Mouse (Mus musculus) cerebellum, adult 18-20 months (tissue): ENCODE results near the gene Serpina5.

Experiments used
- DNase-seq, 2 experiments: peaks; one replicate each; pipeline ENCODE4 v3.0.0; 2021

The Serpina5 gene

GRCm38 (mm10) chr12:104131041-104131440 is 30.1 kb downstream of the Serpina5 start:
- DNase-seq: no peak

DNA sequence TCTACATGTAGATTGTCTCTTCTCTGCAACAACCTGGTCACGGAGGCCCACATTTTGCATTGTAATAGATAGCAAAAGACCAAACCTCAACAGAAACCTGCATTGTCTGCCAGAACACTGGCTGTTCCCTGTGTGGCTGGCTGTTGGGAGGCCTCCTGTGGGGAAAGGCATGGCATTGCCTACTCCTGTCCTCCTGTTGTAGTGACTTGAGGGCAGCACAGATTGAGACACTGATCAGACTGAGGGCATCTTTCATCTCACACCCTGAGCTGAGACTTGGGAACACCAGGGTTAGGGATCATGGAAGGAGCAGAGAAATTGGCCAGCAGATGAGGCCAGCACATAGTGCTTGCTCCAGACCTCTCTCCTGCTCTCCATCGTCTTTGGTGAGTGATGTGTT is 37.3 kb downstream of the Serpina5 start:
- no peak for DNase-seq

DNA sequence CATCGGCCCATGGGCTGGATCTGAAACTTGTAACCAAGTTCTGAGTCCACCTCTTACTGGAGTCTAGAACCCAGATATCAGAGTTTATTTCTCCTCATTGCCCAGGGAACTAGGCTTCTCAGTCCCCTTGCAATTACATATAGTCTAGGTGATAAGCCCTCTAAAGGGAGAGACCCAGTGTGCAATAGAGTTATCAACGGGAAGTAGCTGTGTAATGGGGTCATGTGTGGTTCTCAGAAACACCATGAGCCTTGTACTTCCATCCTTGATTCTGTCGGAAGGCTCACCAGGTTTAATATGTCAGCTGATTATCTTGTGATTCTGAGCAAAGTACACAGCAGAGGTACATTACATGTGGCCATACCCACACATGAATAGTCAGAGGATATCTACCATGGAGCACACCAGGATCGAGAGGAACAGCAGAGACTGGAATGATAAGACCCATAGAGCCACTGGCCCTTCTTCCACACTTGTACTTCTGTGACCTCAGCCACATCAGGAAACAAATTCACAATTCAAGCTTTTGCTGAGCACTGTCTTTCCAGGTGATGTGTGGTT is 39.7 kb downstream of the Serpina5 start:
- DNase-seq: no peak

DNA sequence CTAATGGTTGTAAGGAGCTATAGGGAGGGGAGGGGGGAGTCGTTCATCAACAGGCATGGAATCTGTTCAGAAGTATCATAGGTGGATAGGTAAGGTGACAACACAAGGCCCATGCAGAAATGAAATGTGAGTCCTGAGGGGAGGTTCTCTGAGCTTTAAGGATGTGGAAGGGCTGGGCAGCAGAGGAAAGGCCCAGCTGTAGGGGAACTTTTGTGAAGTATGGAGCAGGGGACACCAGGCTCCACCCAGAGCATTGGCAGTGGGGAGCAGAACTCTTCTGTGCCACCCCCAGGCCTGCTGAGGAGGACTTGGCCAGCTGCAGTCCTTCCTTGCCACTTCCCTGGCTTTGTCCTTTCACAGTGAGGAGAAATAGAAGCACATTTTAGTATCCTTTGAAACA is 40.6 kb downstream of the Serpina5 start:
- no peak for DNase-seq

GRCm38 (mm10) chr12:104142427-104142826 is 41.5 kb downstream of the Serpina5 start:
- no peak for DNase-seq

DNA sequence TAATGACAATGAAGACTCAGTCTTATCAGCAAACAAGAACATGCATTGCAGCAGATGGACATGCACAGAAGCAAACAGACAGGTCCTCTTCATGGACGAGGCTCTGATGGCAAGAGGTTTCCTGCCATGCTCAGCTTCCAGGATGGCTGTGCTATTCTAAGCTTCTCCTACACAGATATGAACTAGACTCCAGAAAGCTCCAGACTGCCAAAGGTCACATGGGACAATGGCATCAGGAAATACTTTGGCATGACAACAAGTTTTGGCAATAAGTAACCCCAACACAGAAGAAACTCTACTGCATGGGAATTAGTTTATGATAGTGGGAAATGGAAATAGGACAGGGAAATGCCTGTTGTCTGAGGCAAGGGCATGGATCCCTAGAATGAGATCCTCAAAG is 42.4 kb downstream of the Serpina5 start:
- no peak for DNase-seq

- no peak for DNase-seq
These were observed 44.7 kb downstream of the Serpina5 start for GRCm38 (mm10) chr12:104145571-104145970.

- DNase-seq: peak in 1 of 2 experiments; percentile 10
These were observed 51.1 kb downstream of the Serpina5 start for GRCm38 (mm10) chr12:104151989-104152388.

DNA sequence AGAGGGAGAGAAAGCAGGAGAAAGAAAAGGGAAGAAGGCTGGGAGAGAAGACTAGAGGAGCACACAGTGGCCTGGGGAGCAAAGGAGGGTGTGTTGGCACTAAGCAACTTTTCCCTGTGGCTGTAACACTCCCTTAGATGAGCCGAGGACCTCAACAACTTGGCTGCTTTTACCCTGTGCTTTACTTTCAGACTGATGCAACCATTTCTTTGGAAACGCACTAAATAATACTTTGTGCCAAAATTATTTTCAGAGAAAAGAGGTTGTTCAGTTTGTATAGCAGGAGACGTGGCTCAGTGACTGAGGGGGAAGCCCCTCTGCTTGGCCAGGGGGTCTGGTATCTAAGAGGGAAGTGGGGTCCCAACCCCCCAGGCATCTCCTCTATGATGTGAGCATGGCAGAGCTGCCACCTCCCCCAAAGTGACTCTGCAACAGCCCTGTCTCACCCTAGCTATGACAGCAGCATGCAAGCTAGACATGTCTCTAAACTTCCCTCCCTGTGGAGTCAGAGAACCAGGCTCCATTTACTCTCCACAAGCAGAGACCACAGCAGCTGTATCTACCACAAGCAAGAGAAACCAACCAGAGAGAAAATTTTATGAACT is 52.2 kb downstream of the Serpina5 start:
- no peak for DNase-seq

DNA sequence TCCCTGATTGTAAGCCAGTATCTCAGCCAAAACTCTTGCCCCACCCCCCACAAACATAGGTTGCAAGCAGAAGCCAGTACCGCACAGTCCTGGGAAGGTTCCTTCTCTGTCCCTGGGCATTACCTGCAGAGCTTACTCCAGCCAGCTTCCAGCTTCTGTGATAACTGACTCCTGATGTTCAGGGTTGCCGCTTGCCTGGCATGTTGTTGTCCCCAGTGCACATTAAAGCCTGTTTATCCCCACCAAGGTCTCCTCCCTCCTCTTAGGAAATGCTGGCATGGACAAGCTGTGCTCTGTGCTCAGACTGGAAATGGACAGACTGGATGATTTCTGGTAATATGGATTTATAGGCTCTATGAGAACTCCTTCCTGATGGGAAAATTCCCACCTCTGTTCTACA is 52.7 kb downstream of the Serpina5 start, which contains the start of gene Serpina3c:
TSS of gene Serpina3c (minus strand) at position 215 of the 400 bp plus-strand sequence.
- DNase-seq: no peak
